Mouse (Mus musculus): Measurements from ENCODE around the gene Prr5.

Prr5 gene

GRCm38 (mm10) chr15:84668938-84669747 lies at the start of gene Prr5:
Gene Prr5, plus strand, starts transcription at chr15:84669620.
- DNase-seq, result no peak

GRCm38 (mm10) chr15:84620028-84620427 lies 49.4 kb upstream of the Prr5 start:
- DNase-seq, result no peak

GRCm38 (mm10) chr15:84621722-84622428 lies 47.5 kb upstream of the Prr5 start:
- no peak for DNase-seq

- no peak for DNase-seq
These were observed 44.5 kb upstream of the Prr5 start for GRCm38 (mm10) chr15:84624870-84625269.

- DNase-seq, result no peak
These were observed 43.6 kb upstream of the Prr5 start for GRCm38 (mm10) chr15:84625712-84626414.

GRCm38 (mm10) chr15:84627308-84627707 lies 42.1 kb upstream of the Prr5 start:
- DNase-seq, result no peak

GRCm38 (mm10) chr15:84629680-84630079 lies 39.7 kb upstream of the Prr5 start:
- DNase-seq, result no peak

- peak; percentile 72 for DNase-seq
These were observed 37.9 kb upstream of the Prr5 start for GRCm38 (mm10) chr15:84631560-84631959.

- no peak for DNase-seq
These were observed 35.1 kb upstream of the Prr5 start for GRCm38 (mm10) chr15:84634361-84634760.

GRCm38 (mm10) chr15:84638405-84638804 lies 31.0 kb upstream of the Prr5 start:
- DNase-seq, result no peak

GRCm38 (mm10) chr15:84639072-84639450 lies 30.4 kb upstream of the Prr5 start:
- no peak for DNase-seq

- no peak for DNase-seq
These were observed 29.8 kb upstream of the Prr5 start for GRCm38 (mm10) chr15:84639451-84640136.

- no peak for DNase-seq
These were observed 28.7 kb upstream of the Prr5 start for GRCm38 (mm10) chr15:84640722-84641121.

GRCm38 (mm10) chr15:84641127-84641526 lies 28.3 kb upstream of the Prr5 start:
- DNase-seq, result no peak

- DNase-seq, result no peak
These were observed 27.5 kb upstream of the Prr5 start for GRCm38 (mm10) chr15:84641948-84642347.

GRCm38 (mm10) chr15:84643178-84643577 lies 26.2 kb upstream of the Prr5 start:
- DNase-seq, result no peak

GRCm38 (mm10) chr15:84651481-84651880 lies 17.9 kb upstream of the Prr5 start:
- no peak for DNase-seq

GRCm38 (mm10) chr15:84653151-84653550 lies 16.3 kb upstream of the Prr5 start:
- DNase-seq, result no peak

GRCm38 (mm10) chr15:84653979-84654966 lies 15.1 kb upstream of the Prr5 start:
- DNase-seq, result no peak

GRCm38 (mm10) chr15:84654975-84655374 lies 14.4 kb upstream of the Prr5 start:
- no peak for DNase-seq

GRCm38 (mm10) chr15:84656689-84657088 lies 12.7 kb upstream of the Prr5 start:
- DNase-seq, result no peak

All from cerebellum, adult 9-10 months (tissue).